Mouse (Mus musculus): Measurements from ENCODE around the gene Rnf220. TPM values are rescaled to one million over a fixed set of nuclear protein-coding genes. Genes with fewer than 3 reads are reported as not detected.

Rnf220 gene
- total RNA-seq (2021): 10 to 100 TPM; 31.6 to 35.3 TPM
- long read RNA-seq, experiment 1, transcript Rnf220-212 (11 exons, 1,949 nt): major isoform, 15 of 63 reads
- long read RNA-seq, experiment 1, partial matches to known transcripts: 2 of 63 reads
- long read RNA-seq, experiment 1, other reads (novel, unspliced or antisense): 42 of 63 reads
- long read RNA-seq, experiment 2, transcript Rnf220-212 (11 exons, 1,949 nt): major isoform, 14 of 46 reads
- long read RNA-seq, experiment 2, partial matches to known transcripts: 9 of 46 reads
- long read RNA-seq, experiment 2, other reads (novel, unspliced or antisense): 22 of 46 reads

DNA sequence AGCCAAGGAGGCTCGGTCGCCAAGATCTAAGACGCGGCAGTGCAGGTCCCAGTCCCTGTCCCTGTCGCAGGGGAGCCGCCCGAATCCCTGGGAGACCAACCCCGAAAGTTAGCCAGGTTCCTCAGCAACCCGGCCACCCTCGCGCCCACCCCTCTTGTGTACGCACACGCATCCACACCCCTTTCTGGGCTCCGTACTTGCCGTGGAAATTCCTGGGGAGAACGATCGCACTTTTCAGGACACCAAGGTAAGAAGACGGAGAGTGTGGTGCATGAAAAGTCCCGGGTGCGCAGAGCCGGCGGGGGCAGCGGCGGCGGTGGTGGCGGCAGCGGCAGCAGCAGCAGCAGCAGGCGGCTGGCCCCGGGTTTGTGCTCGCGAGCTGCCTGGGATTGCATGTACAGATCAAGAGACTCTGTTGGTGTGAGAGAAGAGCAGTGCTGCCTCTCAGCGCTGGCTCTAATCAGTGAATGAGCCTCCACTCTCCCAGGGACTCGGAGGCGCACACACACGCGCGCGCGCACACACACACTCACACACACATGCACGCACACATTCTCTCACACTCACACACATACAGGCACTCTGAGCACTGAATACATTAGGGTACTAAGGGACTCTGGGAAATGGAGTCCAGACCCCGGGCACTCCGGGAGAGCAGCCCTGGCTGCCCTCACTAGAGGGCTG is at the start of gene Rnf220:
Gene Rnf220 (minus strand): TSS at position 571 of the 684 bp plus-strand sequence.
- intact Hi-C loops (cut with DNase I): no loop called here
- peak; percentile 39 to 44 for DNase-seq

DNA sequence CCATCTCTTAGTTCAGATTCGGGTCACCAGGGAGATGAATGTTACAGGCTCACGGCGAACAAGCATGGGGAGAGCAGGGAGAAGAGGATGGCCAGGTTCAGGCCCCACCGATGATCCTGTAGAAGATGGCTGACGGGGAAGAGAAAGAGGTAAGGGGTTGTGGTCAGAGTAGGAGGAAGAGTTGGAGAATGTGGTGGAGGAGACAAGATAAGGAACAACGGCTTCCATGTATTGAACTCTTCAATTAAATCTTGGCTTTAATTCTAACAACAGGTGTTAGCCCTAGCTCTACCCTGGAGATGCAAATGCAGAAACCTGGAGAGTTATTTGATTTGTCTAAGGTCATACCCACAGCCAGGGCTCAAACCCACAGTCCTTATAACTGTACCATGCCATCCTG is 49.8 kb upstream of the Rnf220 start:
- intact Hi-C loops (cut with DNase I): no loop called here
- no peak for DNase-seq

DNA sequence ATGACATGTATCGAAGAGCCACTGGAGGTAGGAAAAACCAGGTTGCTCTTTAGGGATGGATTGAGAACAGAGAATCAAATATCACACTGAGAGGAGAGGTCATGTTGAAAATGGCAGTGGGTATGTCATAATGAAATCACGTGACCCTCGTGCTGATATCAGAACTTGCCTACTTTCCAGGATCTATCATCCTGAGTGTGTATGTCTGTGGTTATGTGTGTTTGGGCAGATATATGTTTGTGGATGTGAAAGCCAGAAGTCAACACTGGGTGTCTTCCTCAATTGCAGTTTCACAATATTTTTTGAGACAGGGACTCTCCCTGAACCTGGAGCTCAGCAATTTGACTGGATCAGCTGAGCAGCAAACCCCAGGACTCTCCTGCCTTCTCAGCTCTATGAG is 48.6 kb upstream of the Rnf220 start:
- intact Hi-C loops (cut with DNase I): no loop called here
- DNase-seq: no peak

DNA sequence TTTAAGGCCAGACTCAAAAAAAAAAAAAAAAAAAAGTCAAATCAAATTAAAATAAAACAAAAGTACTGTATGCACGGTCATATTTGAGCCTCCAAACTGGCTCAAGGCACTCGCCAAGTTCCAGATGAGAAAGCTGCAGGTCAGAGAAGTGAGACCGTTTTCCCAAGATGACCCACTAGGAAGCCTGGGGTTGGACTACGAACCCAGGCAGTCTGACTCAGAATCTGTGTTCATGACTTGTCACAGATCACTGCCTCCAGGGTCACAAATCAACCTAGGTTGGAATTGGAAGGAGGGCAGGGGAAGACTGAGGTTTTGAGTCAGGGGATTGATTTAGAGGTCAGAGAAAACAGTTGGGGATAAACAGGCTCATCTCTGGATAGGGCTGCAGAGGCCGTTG is 43.7 kb upstream of the Rnf220 start:
- no peak for DNase-seq

DNA sequence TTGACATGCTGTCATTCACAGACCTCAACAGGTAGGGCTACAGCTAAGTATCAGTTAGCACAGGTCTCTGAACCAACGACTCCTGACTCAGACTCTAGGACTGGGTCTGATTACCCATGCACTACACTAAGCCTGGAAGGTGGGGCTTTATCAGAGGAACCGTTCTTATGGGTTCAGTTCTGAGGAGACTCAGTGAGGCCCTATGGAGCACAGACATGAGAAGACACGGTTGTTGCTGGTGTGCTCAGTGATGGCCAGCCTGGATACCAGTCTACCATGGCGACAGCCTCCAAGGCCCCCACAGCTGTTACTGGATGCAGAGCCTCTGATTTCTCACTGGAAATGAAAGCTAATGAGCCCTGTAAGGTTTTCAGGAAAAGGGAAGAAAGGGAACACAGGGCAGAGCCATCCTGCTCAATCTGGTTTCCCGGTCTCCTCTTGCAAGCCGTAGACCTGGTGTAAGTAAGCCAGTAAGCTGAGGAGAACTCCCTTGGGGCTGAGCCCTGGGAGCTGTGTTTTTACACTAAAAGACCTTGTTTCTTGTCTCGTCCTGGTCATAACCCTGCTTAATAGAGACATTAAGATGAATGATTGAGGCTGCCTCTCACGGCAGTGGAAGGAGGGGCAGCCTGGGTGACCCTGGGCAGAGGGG is 42.6 kb upstream of the Rnf220 start:
- intact Hi-C loops (cut with DNase I): no loop called here

More for the DNA sequence above, 43.7 kb upstream of the Rnf220 start:
- intact Hi-C loops (cut with DNase I): no loop called here

DNA sequence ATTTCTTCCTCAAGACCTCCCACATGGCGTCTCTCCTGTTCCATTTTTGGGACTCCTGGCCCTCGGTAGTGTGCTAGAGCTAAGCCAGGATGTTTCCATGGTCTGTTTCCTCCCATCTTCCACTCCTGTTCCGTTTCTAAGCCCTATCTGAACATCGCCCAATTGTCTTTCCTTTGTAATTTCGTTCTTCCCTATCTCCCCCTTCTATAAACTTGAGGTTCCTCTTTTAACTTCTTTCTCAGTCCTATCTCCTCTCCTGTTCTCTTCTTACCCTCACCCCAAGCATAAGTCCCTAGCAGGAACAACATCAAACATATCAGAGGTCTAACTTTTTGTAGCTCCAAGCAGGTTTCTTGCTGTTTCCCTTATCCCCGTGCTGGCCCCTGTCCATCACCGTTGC is 40.1 kb upstream of the Rnf220 start:
- intact Hi-C loops (cut with DNase I): no loop called here

More for the DNA sequence above, 42.6 kb upstream of the Rnf220 start:
- no peak for DNase-seq

DNA sequence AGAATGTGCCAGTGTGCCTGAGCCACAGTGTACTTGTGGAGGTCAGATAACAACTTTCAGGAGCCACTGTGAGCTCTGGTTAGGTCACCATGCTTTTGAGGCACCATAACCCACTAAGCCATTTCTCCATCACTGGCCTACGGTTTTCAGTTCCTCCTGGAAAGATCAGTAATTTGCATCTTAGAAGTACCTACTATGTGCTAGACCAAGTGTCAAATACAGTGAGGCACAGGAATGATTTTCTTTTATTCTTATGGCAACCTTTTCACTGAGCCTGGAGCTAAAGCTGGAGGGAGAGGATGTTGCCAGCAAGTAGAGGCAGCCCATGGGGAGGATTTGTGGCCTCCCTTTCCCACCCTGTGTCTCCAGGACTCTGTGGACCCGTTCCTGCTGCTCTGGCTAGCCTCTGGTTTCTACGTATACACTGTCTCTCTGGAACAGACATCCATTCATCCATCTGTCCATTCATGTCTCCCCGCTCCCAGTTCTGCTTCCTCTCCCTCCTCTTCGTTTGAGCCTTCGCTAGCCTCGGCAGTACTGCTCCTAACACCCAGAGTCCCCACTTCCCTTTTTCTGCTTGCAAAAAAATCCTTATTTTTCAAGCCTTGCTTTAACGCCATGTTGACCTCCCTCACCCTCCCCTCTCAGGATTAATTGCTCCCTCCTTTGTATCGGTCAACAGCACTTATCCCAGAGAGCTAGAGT is 38.8 kb upstream of the Rnf220 start:
- DNase-seq: no peak
- intact Hi-C loops (cut with DNase I): no loop called here

More for the DNA sequence above, 40.1 kb upstream of the Rnf220 start:
- no peak for DNase-seq

DNA sequence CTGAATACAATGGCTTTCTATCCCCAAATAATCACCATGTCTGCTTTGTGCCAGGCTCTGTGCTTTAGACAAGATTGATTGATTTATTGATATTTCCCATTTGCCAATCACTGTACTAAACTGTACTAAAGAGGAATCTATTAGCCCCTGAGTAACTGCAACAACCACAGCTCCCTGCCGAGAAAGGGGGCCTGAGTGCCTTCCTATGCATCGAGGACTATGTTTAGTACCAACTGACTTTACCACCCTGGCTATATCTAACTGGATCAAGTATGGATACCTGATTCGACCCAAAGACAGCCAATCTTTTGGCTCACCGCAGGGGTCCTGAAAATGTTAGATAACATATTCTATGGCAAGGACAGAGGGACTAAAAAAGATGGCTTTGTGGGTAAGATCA is 33.0 kb upstream of the Rnf220 start:
- intact Hi-C loops (cut with DNase I): loop anchor here (2.0 kb wide), 1 partner anchor 259 kb away; no protein-coding TSS in a partner anchor
- DNase-seq: no peak

DNA sequence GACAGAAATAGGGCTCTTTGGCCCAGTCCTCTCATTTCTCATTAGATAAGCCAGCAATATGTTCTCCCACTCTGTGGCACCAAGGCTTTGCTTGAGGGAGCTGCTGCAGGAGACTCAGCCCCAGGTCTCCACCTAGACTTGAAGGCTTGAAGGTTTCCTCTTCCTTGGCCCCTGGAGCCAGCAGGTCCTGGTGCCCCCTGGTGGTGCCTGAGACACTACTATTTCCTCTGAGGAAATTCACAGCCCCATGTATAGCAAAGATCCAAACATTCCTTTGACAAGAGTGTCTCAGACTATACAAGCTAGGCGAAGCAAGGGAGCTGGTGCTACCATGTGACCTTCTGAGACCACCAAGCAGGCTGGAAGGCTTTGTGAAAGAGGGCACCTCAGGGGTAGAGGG is 31.1 kb upstream of the Rnf220 start:
- intact Hi-C loops (cut with DNase I): loop anchor here (1.0 to 2.0 kb wide), 2 partner anchors 205 to 257 kb away; no protein-coding TSS in a partner anchor
- DNase-seq: peak; percentile 52 to 70

DNA sequence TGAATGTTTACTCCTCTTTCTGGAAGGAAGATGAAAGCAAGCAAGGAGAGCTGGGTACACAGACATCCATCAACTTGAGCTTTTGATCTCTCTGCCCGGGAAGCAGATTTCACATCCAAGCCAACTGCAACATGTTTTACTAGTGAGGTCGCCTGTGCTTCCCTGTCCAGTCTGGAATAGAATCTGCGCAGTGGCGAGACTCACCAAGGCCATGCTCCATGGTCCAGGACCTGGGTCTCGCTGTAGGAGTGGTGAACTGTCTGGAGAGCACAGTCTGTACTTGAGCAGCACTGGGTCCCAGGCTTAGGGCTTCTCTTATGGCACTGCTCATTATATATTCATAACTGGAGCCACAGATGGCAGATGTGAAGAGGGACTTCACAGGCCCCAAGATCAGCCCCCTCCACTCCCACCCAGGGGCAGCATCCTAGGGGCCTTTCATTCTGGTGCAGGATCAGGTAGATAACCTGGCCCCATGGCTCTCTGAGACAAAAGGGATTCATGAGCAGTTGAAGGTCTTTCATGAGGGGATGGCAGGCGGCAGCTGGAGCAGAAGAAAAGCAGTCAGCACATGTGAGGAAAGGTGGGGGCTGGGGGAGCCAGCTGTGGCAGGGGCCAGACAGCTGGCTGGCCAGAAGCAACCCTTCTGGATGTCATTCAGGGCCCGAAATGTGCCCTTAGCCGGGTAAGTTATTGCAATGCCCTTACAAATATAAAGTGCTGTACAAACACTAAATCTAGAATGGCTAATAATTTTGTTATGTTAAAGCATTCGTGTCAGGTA is 30.5 kb upstream of the Rnf220 start:
- intact Hi-C loops (cut with DNase I): no loop called here

DNA sequence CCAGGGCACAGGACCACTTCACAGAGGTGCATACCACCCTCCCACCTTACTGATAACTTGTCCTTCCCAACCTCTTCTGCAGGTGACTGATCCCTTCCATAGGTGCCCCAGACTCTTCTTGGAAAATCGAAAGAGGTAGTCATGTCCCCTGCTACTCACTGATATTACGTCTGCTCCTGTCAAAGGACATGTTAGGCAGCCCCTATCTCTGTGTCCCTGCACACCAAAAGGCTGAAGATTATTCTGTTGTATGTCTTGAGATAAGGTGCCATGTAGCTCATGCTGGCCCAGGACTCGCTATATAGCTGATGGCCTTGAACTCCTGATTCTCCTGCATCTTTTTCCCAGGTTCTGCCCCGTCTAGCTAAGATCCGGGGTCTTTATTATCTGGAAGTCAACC is 29.1 kb upstream of the Rnf220 start:
- intact Hi-C loops (cut with DNase I): no loop called here

More for the DNA sequence above, 30.5 kb upstream of the Rnf220 start:
- no peak for DNase-seq

DNA sequence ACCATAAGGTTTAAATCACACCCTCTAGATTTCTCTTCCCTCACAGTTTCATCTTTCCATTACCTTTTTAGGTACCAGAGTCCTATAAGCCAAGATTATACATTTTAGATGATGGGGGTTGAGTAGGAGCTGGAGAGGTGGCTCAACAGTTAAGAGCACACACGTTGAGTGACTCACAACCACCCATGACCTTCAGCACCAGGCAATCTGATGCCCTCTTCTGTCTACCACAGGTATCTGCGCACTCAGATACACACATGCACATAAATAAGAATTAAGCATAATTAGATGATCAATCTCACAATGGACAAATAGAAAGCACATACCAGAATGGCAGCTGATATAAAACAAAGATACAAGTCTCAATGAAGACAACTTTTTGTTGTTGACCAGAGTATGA is 24.5 kb upstream of the Rnf220 start:
- intact Hi-C loops (cut with DNase I): no loop called here
- no peak for DNase-seq

More for the DNA sequence above, 29.1 kb upstream of the Rnf220 start:
- DNase-seq: no peak

DNA sequence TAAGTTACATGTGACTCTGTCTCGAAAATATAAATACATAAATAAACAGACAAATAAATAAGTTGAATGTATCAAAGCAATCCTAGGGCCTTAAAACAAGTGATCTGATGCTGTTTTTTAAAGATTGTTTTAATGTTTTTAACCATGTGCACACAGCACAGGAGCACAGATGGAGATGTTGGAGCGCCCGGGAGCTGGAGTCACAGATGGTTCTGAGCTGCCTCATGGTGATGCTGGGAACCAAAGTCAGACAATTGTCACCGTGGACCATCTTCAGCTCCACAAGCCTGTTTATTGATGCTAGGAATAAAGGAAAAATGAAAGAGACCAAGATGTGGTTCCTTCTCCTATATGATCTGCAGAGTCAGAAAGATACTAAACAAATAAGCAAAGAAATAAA is 21.4 kb upstream of the Rnf220 start:
- no peak for DNase-seq
- intact Hi-C loops (cut with DNase I): no loop called here

DNA sequence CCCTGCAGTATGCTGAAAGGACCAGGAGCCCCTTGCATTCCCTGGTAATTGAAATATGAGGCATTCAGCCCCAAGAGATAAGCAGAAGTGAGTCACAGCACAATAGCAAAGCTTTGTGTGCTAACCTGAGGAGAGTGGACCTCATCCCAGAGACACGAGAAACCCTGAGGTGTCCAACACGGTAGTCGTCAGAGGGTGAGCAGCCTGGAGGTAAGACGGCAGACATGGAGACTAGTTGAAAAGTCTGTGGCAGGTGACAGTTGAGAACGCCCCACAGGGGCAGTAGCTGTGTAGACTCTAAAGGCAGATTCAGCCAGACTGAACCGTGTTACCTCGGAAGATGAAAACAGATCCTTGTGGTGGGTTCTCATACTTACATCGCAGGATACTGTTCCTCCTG is 2.2 kb upstream of the Rnf220 start:
- no peak for DNase-seq
- intact Hi-C loops (cut with DNase I): no loop called here

DNA sequence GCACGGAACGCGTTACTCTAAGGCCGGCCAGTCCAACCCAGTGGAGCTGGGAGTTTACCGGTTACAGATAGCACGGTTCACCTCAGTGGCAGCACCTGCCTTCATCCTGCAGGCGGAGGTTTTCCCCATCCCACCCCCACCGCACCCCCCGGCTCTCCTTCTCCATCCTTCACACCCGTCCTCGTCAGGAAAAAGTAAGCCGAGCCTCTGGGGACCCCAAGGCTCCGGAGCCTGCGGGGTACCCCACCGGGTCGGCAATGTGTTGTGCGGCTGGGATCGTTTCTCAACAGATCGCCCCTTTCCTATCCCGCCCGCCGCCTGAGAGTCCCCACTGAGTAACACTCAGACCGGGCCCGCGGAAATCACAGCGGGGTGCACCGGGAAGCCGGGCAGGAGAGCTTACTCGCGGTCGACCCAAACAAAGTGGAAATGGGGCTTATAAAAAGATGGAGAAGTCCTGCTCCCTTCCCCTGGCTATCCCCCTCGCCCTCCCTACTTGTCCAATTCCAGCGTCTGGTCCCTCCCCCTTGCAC is 917 bp downstream of the Rnf220 start:
- intact Hi-C loops (cut with DNase I): no loop called here
- peak; percentile 18 to 27 for DNase-seq

DNA sequence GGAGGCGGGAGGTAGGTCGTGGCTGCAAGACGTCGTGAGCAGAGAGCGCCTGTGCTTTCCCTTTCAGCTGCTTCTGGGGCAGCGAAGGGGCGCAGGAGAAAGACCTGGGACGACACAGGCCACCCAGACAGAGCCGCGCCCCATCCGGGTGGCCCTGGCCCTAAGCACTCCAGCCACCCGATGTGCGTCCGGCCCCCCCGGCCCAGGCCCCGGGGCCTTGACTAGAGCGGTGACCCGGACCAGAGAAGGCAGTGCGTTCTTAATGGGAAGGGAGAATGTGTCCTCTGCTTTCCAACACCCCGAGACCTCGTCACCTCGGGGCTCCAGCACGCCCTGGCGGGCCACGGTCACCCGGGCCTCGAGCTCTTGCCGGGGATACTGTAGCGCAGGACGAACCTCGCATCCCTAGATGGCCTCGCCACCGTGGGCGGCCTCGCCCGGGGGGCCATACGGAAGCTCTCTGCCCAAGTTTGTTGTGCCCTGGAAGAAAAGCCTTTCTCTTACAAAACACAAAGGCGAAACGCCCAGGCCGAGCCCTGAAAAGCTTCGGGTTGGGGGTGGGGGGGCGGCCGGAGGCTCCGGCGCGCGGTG is 1.8 kb downstream of the Rnf220 start:
- intact Hi-C loops (cut with DNase I): no loop called here
- DNase-seq: peak; percentile 38 to 40

DNA sequence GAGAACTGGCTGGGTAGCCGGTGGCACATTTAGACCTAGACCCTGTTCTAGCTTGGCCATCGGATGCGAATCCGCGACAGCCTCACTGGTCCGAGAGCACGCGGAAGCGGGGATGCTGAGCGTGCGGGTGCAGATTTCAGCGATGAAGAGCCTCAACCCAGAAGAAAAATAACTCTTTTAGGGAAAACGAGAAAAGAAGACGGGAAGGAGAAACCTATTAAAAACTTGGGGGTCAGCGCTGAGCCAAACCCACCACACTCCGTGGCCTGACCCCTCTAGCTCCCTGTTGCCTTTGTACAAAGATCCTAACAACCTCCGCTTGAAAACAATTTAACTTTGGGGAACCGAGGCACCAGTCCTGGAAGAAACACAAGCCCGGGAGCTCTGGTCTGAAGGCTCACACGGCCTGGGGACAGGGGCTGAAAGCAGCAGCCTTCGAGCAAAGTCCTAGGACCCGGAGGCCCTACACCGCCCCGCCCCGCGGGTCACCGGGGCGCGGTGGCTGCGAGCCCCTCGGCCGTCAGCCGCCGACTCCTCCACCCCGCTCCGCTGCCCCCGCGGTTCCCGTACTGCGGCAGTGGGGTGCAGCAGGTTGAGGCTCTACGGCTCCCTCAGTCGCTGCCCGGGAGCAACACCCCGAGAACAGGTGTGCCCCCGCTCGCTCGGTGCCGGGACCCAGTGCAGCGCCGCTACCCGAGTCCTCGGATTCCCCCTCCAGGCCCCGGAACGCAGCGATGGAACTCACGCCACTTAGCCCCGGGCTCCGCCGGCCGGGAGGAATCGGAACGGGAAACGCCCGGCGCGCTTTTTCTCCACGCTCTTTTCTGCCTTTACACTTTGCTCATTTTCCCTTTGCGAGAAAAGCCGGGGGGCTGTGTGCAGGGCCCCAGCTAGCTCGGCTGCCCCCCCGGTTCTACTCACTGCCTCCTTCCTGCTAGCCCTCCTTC is 2.7 kb downstream of the Rnf220 start:
- intact Hi-C loops (cut with DNase I): no loop called here
- DNase-seq: peak; percentile 35

DNA sequence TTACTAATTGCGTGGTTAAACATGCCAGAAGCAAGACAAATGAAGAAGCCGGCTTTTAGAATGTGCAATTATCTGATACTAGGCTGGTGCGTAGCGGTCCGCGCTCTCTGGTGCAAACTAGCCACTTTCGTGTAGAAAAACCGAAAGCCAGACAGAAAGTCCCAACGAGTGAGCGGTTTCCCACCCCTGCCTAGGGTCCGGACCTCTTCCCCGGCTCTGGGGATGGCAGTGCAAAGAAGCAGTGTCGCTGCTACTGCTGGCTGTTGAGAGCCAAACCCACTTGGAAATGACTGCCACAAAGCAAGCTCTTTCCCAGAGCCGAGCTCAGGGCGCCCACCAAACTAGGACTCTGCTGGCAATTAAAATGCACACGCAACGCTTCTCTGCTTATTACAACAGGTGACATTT is 3.7 kb downstream of the Rnf220 start:
- peak; percentile 24 to 36 for DNase-seq

More for the DNA sequence above, 3.7 kb downstream of the Rnf220 start:
- intact Hi-C loops (cut with DNase I): no loop called here

Data from heart, postnatal 14 days (tissue).